Mouse (Mus musculus): ENCODE results near the gene Pde4d. TPM values are rescaled to one million over a fixed set of nuclear protein-coding genes. Genes with fewer than 3 reads are reported as not detected.

The Pde4d gene
- polyA plus RNA-seq, 1 experiment from 2014 or later: 13.5 TPM

DNA sequence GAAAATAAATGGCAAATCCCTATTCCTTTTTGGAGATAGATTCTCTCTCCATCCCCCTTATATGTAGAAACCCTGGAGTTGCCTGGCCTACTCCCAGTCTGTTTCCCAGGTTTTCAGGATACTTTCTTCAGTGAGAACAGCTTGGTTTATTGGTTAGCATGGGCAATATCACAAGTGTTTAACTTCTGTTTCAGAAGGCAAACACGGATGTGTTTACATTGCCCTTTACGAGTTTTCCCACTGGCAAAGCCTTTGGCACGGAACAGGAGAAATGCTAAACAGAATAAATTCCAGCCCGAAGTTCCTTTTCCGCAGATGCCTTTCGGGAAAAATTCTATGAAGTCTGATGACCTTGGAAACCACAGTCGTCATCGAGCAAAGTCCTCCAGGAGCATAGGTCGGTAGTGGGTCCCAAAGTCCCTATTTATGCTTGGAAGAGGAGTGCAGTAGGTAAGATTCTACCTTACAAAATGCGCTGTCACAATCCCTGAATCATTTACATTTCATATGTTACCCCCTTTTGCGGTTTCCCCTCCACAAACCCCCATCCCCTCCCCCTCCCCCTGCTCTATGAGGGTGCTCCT lies 1.3 kb upstream of the Pde4d start:
- Histone ChIP-seq H3K4me3 (no peak overlapping the region), H3K36me3 (no peaks in the 10 kb centered on the region), H3K9me3 (no peaks in the 10 kb centered on the region), H3K27me3 (ENCODE audit: insufficient read depth, poor library complexity, severe bottlenecking) (no peaks in the 10 kb centered on the region), H3K4me1 (replicated peaks) (no peaks in the 10 kb centered on the region), H3K27ac (no peak overlapping the region)
- DNase-seq (ENCODE audit: low spot score): no peak
- WGBS: 85% methylated on average over 11 of the region's 11 CpGs

DNA sequence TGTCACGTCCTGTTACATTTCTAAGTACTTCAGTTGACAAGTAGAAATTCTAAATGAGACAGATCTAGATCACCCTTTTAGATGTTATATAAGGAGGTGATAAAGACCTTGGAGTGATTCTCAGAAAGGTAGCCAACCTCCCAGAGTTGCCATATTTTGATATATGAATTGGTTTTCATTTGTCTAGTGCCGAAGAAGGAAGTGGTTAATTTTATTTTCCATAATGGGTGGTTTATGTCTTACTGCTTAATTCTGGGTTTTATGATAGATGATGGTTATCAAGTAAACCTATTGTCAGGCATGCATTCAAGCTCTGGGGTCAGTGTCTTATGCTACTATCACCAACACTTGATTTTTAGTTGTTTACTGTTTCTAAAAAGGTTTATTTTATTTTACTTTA lies 1.4 kb downstream of the Pde4d start:
- no peak overlapping the region for H3K27ac ChIP-seq
- WGBS: 83% methylated on average over 2 of the region's 2 CpGs
- no peak for DNase-seq (ENCODE audit: low spot score)
- no peaks in the 10 kb centered on the region for H3K4me1 ChIP-seq (replicated peaks)
- H3K9me3 ChIP-seq: no peaks in the 10 kb centered on the region
- no peak overlapping the region for H3K4me3 ChIP-seq
- no peaks in the 10 kb centered on the region for H3K36me3 ChIP-seq
- H3K27me3 ChIP-seq (ENCODE audit: insufficient read depth, poor library complexity, severe bottlenecking): no peaks in the 10 kb centered on the region

DNA sequence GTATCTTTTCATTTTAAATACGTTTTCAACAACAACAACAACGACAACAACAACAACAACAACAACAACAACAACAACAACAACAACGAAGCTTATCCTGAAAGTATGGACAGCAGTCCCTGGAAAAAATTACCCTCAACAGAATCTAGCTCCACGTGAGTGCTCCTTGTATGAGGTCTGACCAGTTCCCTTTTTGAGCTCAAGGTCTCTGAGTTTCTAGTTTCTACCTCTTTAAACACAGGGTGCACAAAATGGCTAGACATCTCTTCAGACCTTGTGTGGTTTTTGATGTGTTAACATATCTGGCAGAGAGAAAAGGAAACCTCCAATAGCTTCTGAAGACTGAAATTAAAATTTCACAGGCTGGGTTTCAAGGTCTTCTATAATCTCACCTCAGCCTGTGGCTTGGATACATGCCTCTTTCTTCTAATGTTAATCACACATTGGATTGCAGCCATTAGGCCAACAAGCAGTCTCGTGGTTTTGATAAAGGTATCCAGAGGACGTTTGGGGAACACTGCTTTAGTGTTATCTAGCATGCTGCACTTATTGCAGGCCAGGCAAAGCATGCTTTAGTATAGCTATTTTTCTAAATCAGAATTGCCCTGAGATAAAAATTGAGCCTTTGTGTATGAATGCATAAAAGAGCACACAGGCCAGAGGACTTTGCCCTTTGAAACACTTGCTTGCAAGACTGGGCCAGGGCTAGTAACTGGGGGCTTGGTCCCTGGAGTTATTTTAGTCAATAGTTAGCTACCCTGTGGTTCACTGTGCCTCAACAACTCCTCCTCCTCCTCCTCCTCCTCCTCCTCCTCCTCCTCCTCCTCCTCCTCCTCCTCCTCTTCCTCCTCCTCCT lies 3.5 kb downstream of the Pde4d start:
- Histone ChIP-seq H3K27ac (no peak overlapping the region), H3K4me1 (replicated peaks) (no peaks in the 10 kb centered on the region), H3K36me3 (no peaks in the 10 kb centered on the region), H3K9me3 (no peaks in the 10 kb centered on the region), H3K27me3 (ENCODE audit: insufficient read depth, poor library complexity, severe bottlenecking) (no peaks in the 10 kb centered on the region), H3K4me3 (no peak overlapping the region)
- WGBS: 84% methylated on average over 6 of the region's 6 CpGs
- no peak for DNase-seq (ENCODE audit: low spot score)

DNA sequence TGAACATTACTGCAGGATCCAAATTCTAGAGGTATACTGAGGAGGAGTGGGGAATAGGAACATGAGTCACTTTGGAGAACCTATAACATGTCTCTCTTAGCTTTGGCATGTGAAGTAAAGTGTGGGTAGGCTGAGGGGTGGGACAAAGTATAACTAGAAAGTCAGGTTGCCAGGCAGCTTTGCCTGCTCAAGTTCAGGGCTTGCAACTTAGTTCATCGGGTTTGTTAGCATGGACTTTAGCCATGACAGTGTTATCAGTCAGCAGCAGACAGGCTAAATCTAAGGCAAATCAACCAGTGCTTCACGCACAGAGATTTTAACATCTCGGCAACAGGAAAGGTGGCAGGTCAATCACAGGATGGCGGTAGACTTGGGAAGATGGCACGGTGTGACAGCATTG lies 12.8 kb downstream of the Pde4d start:
- WGBS: 90% methylated on average over 5 of the region's 5 CpGs
- Histone ChIP-seq H3K27me3 (ENCODE audit: insufficient read depth, poor library complexity, severe bottlenecking) (no peaks in the 10 kb centered on the region), H3K36me3 (no peaks in the 10 kb centered on the region), H3K4me3 (no peak overlapping the region), H3K4me1 (replicated peaks) (no peaks in the 10 kb centered on the region), H3K27ac (no peak overlapping the region), H3K9me3 (peaks cover 4% of the 10 kb centered on the region; the same call in 1 of the 2 replicates)
- DNase-seq (ENCODE audit: low spot score): no peak

DNA sequence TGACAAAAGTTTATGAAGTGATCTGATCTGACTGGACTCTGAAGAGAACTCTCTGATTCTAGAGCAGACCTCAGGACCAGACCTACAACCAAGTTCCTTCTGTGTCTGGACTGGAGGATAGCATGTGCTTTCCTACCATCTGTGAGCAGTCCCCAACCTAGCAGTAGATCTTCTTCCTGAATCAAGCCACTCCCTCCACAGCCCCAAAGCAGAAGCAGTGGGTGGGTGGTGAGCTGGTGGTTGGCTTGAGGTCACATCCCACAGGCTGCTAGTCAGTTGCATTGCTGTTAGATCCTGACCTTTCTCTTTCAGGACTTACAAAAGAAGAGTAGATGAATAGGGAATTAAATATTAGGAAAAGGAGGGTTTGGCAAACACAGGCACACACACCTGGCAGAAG lies 16.0 kb downstream of the Pde4d start:
- no peaks in the 10 kb centered on the region for H3K27me3 ChIP-seq (ENCODE audit: insufficient read depth, poor library complexity, severe bottlenecking)
- H3K4me1 ChIP-seq (replicated peaks): no peaks in the 10 kb centered on the region
- no peaks in the 10 kb centered on the region for H3K9me3 ChIP-seq
- no peak overlapping the region for H3K27ac ChIP-seq
- no peaks in the 10 kb centered on the region for H3K36me3 ChIP-seq
- no peak overlapping the region for H3K4me3 ChIP-seq
- no peak for DNase-seq (ENCODE audit: low spot score)

DNA sequence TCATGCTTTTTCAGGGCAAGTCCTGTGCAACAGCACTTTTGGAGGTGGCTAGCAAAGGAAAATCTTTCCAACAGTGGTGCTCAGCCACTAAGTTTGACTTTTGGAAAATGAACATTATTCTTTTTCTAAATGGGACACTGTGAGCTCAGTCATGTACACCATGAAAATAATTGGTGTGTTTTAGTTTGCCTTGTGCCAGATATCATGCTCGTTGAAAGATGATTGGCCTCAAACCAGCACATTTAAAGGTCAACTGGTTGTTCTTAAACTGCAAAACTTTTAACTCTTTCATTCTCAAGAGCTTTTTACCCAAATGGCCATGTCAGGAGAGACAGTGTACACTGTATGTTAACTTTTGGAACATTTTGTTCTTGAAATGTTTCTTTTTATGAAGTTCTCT lies 17.3 kb downstream of the Pde4d start:
- no peaks in the 10 kb centered on the region for H3K9me3 ChIP-seq
- H3K27ac ChIP-seq: no peak overlapping the region
- no peaks in the 10 kb centered on the region for H3K36me3 ChIP-seq
- WGBS: 71% methylated on average over 1 of the region's 1 CpGs
- no peak overlapping the region for H3K4me3 ChIP-seq
- no peaks in the 10 kb centered on the region for H3K27me3 ChIP-seq (ENCODE audit: insufficient read depth, poor library complexity, severe bottlenecking)
- H3K4me1 ChIP-seq (replicated peaks): no peaks in the 10 kb centered on the region
- DNase-seq (ENCODE audit: low spot score): no peak

DNA sequence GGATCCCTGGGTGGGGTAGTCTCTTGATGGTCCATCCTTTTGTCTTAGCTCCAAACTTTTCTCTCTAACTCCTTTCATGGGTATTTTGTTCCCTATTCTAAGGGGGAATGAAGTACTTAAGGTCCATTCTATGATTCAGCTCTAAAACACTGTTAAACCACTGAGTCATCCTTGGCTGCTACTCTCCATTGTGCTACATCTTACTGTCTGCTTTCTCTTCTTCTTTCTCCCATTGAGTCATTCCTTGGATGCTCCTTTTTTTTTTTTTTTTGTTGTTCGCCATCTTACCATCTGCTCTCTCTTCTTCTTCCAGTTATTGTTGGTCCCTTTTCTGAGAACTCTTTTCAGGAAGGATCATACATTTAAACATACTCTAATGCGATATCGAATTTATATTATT lies 30.7 kb downstream of the Pde4d start:
- Histone ChIP-seq H3K4me1 (replicated peaks) (no peaks in the 10 kb centered on the region), H3K4me3 (no peak overlapping the region), H3K36me3 (no peaks in the 10 kb centered on the region), H3K27me3 (ENCODE audit: insufficient read depth, poor library complexity, severe bottlenecking) (no peaks in the 10 kb centered on the region), H3K27ac (no peak overlapping the region), H3K9me3 (no peaks in the 10 kb centered on the region)
- DNase-seq (ENCODE audit: low spot score): no peak
- 93% methylated on average over 3 of the region's 3 CpGs for WGBS

DNA sequence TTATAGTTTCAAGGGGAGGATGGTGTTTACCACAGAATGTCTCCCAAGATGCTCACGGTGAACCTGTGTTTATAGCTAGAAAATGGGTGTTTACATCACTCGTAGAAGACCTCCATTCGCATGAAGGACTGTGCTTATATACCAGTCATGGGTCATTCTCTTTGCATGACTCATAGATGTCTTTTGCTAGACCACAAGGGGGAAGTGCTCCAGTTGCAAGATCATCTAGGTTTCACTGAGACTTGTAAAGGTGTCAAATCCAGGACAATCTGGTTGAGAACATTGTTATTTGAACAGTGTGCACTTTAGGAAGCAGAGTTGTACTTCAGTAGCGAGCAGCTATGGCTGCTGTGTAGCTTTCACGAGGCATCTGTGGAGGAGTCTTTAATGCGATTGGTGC lies 35.3 kb downstream of the Pde4d start:
- Histone ChIP-seq H3K9me3 (no peaks in the 10 kb centered on the region), H3K36me3 (no peaks in the 10 kb centered on the region), H3K4me3 (no peak overlapping the region), H3K27me3 (ENCODE audit: insufficient read depth, poor library complexity, severe bottlenecking) (no peaks in the 10 kb centered on the region), H3K27ac (no peak overlapping the region), H3K4me1 (replicated peaks) (no peaks in the 10 kb centered on the region)
- 90% methylated on average over 6 of the region's 6 CpGs for WGBS
- no peak for DNase-seq (ENCODE audit: low spot score)

DNA sequence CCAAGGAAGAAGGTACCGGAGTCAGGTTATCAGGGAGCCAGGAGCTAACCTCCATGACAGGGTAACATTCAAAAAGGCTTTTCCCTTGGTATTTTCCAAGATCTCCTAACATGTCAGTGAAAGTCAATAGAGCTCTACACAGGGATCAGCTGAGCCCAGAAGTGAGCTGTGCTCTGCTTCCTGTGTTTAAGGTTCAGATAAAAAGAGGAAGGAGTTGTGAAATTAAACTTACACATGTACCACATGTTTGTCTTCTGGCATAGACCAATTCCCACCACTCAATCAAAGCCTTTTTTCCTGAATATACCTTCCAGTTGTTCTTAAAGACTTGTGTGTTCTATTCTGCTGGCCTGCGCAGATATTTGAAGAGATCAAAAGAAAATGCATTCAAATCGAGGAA lies 37.3 kb downstream of the Pde4d start:
- 89% methylated on average over 3 of the region's 3 CpGs for WGBS
- Histone ChIP-seq H3K9me3 (no peaks in the 10 kb centered on the region), H3K27ac (no peak overlapping the region), H3K27me3 (ENCODE audit: insufficient read depth, poor library complexity, severe bottlenecking) (no peaks in the 10 kb centered on the region), H3K36me3 (no peaks in the 10 kb centered on the region), H3K4me1 (replicated peaks) (no peaks in the 10 kb centered on the region), H3K4me3 (no peak overlapping the region)
- no peak for DNase-seq (ENCODE audit: low spot score)

DNA sequence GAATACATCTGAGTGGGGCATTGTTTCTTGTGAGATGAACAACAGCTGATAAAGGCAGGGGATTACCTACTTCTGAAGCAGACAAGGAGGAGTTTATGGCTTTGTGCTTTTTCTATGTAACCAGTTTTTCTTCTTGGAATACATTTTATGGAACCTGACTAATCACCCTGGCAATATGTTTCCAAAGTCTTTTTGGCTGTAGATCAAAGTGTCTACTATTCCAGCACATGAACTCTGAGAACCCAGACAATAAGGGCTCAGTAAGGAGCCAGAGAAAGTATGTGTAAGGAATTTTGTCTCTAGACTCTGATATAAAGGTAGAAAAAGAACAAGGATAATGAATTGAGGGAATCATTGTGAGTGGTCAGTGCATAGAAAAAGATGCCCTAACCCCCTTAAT lies 40.1 kb downstream of the Pde4d start:
- Histone ChIP-seq H3K36me3 (no peaks in the 10 kb centered on the region), H3K4me1 (replicated peaks) (no peaks in the 10 kb centered on the region), H3K27ac (no peak overlapping the region), H3K4me3 (no peak overlapping the region), H3K27me3 (ENCODE audit: insufficient read depth, poor library complexity, severe bottlenecking) (no peaks in the 10 kb centered on the region), H3K9me3 (no peaks in the 10 kb centered on the region)
- no peak for DNase-seq (ENCODE audit: low spot score)

DNA sequence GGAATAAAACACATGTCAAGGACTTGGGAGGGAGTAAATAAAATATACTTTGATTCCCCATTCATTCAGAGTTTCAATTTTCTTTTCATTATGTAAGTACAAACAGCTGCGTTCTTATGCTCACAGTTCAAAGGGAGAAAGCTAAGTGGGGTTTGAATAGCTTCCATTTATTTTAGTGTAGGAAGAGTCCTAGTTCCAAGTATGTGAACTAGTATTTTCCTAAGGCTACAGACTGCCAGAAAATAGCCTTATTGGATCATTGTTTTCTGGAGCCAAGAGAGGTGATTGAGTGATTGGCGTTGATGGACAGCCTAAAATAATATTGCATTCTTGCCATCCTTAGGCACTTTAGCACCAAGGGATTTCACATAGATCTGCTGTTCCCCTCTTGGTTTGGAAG lies 41.1 kb downstream of the Pde4d start:
- no peaks in the 10 kb centered on the region for H3K36me3 ChIP-seq
- no peaks in the 10 kb centered on the region for H3K27me3 ChIP-seq (ENCODE audit: insufficient read depth, poor library complexity, severe bottlenecking)
- H3K9me3 ChIP-seq: no peaks in the 10 kb centered on the region
- no peak for DNase-seq (ENCODE audit: low spot score)
- no peak overlapping the region for H3K27ac ChIP-seq
- 80% methylated on average over 2 of the region's 2 CpGs for WGBS
- H3K4me1 ChIP-seq (replicated peaks): no peaks in the 10 kb centered on the region
- no peak overlapping the region for H3K4me3 ChIP-seq

DNA sequence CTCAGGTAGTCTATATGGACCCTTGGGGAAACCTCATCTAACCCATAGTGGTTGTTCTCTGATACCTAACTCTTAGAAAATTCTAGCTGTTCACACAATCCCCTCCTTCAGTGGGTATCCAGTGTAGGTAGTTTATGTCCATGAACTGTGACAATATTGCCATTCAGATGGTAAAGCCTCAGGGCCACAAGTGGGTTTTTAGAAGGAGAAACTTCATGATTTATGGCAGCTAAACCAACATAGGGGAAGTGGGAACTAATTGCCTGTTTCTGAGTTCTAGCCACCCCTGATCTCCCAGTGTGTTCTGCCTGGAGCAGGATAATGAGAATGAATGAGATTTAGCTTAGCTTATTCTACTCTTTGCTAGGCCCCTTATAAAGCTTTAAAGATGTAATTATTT lies 43.1 kb downstream of the Pde4d start:
- no peaks in the 10 kb centered on the region for H3K9me3 ChIP-seq
- no peaks in the 10 kb centered on the region for H3K36me3 ChIP-seq
- no peaks in the 10 kb centered on the region for H3K4me1 ChIP-seq (replicated peaks)
- no peak for DNase-seq (ENCODE audit: low spot score)
- H3K27me3 ChIP-seq (ENCODE audit: insufficient read depth, poor library complexity, severe bottlenecking): no peaks in the 10 kb centered on the region
- H3K4me3 ChIP-seq: no peak overlapping the region
- H3K27ac ChIP-seq: no peak overlapping the region

DNA sequence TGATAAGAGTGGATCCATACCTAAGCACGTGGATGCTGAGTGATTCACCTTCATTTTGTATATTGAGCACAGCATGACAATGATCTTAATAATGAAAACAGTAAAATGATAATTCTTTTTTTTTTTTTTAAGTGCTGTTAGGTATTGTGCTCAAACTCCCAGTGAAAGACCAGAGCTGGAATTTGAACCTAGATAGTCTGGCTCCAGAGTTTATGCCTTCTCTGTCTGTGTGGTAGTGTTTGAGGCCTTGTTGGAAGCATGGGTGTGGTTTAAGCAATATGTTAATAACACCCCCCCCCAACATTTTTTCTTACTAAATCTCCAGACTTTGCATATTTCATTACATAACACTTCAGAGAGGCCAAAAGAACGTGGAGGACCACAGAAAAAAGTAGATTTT lies 44.6 kb downstream of the Pde4d start:
- Histone ChIP-seq H3K9me3 (no peaks in the 10 kb centered on the region), H3K4me1 (replicated peaks) (no peaks in the 10 kb centered on the region), H3K4me3 (no peak overlapping the region), H3K27ac (no peak overlapping the region), H3K27me3 (ENCODE audit: insufficient read depth, poor library complexity, severe bottlenecking) (no peaks in the 10 kb centered on the region), H3K36me3 (no peaks in the 10 kb centered on the region)
- WGBS: 77% methylated on average over 2 of the region's 2 CpGs
- no peak for DNase-seq (ENCODE audit: low spot score)

DNA sequence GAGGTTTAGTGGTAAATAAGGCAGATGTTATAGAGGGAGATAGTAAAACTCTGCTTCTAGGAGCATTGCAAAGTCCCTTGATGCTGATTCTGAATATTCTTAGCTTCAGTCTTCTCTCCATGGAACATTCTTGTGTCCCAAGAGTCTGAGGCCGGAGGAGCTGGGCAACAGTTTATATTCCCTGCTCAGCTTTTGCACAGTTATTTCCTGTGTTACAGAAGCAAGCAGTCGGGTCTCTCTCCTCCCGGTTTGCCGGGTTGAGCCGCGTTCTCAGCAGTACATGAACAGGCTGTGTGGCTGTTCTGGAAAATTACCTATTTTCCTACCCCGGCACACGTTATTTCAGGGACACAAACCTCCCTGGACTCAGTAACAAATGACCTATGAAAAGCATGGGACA lies 48.0 kb downstream of the Pde4d start:
- no peaks in the 10 kb centered on the region for H3K4me1 ChIP-seq (replicated peaks)
- no peaks in the 10 kb centered on the region for H3K9me3 ChIP-seq
- no peak overlapping the region for H3K4me3 ChIP-seq
- H3K27me3 ChIP-seq (ENCODE audit: insufficient read depth, poor library complexity, severe bottlenecking): no peaks in the 10 kb centered on the region
- DNase-seq (ENCODE audit: low spot score): no peak
- no peak overlapping the region for H3K27ac ChIP-seq
- no peaks in the 10 kb centered on the region for H3K36me3 ChIP-seq
- whole genome bisulfite sequencing: 76% methylated on average over 8 of the region's 8 CpGs
